Mouse (Mus musculus) heart, embryonic 12.5 days (tissue): ENCODE results near the gene Maml3. TPM values are rescaled to one million over a fixed set of nuclear protein-coding genes. Genes with fewer than 3 reads are reported as not detected.

Experiments
- ATAC-seq: fragments of 200-750 bp; cut with Nextera tagmentation; 2 replicates; pipeline ENCODE4 v1.8.0; 2017; ENCODE audit warnings: moderate TSS enrichment, moderate library complexity; ENCODE audit not compliant: insufficient number of reproducible peaks, low FRiP score
- H3K27ac ChIP-seq: fragments of 300-500 bp; sonication (generic); 2 replicates; pipeline ENCODE4 v1.5.1; 2016; ENCODE audit warnings: mild to moderate bottlenecking, moderate library complexity; ENCODE audit not compliant: poor library complexity, severe bottlenecking
- H3K27me3 ChIP-seq: fragments of 300-500 bp; sonication (generic); replicated peaks from 2 replicates; pipeline ENCODE4 v1.6.1; 2016; ENCODE audit warnings: mild to moderate bottlenecking, moderate library complexity
- H3K36me3 ChIP-seq: fragments of 300-500 bp; sonication (generic); 2 replicates; pipeline ENCODE4 v1.6.1; 2016; ENCODE audit warnings: mild to moderate bottlenecking, moderate library complexity
- H3K4me1 ChIP-seq: fragments of 300-500 bp; sonication (generic); replicated peaks from 2 replicates; pipeline ENCODE4 v1.6.1; 2016; ENCODE audit warnings: mild to moderate bottlenecking
- H3K4me2 ChIP-seq: fragments of 300-500 bp; sonication (generic); 2 replicates; pipeline ENCODE4 v1.6.1; 2016; ENCODE audit warnings: mild to moderate bottlenecking, moderate library complexity
- H3K4me3 ChIP-seq: fragments of 300-500 bp; sonication (generic); 2 replicates; pipeline ENCODE4 v1.5.1; 2016; ENCODE audit warnings: mild to moderate bottlenecking
- H3K9ac ChIP-seq: fragments of 300-500 bp; sonication (generic); 2 replicates; pipeline ENCODE4 v1.6.1; 2016; ENCODE audit warnings: mild to moderate bottlenecking, moderate library complexity
- H3K9me3 ChIP-seq: fragments of 300-500 bp; sonication (generic); replicated peaks from 2 replicates; pipeline ENCODE4 v1.6.1; 2016; ENCODE audit warnings: mild to moderate bottlenecking, moderate library complexity
- WGBS: fragments of 180-500 bp; shearing (Covaris S2); methylation state at CpG from one replicate; pipeline ENCODE4 v1.1.7; 2016; 5-methylcytosine and 5-hydroxymethylcytosine counted together
- polyA plus RNA-seq: library from polyadenylated mRNA; unstranded; fragments of >200 nt; fragmentation: Nextera tagmentation; extraction: Ambion mirVana; gene quantifications from 2 replicates; pipeline ENCODE4 v1.2.1, GENCODE M21; 2016

The Maml3 gene
- polyA plus RNA-seq, 1 experiment from 2014 or later, result 2.6 TPM

GRCm38 (mm10) chr3:51638260-51638659, 466.6 kb downstream of the Maml3 start:
- Histone ChIP-seq H3K9ac (no peak overlapping the region), H3K27ac (no peak overlapping the region), H3K4me2 (no peak overlapping the region), H3K27me3 (no peaks in the 10 kb centered on the region), H3K36me3 (no peaks in the 10 kb centered on the region), H3K4me1 (peaks cover 4% of the 10 kb centered on the region), H3K9me3 (peaks cover 4% of the 10 kb centered on the region; the same call in 1 of the 2 replicates), H3K4me3 (no peak overlapping the region)
- 82% methylated on average over 6 of the region's 6 CpGs for WGBS
- ATAC-seq, result no peak

- Histone ChIP-seq H3K36me3 (no peaks in the 10 kb centered on the region), H3K9me3 (peaks cover 4% of the 10 kb centered on the region; the same call in 1 of the 2 replicates), H3K4me3 (no peak overlapping the region), H3K9ac (no peak overlapping the region), H3K27me3 (no peaks in the 10 kb centered on the region), H3K4me2 (no peak overlapping the region), H3K27ac (no peak overlapping the region), H3K4me1 (0 out of 2 replicates have a peak, but pooled peaks cover under 1% of the 10 kb centered on the region)
- ATAC-seq, result no peak
- 92% methylated on average over 6 of the region's 6 CpGs for WGBS
These were observed 467.6 kb downstream of the Maml3 start for GRCm38 (mm10) chr3:51637326-51637725.

- no peak overlapping the region for H3K4me2 ChIP-seq
- H3K9ac ChIP-seq, result no peak overlapping the region
- ATAC-seq, result peak; percentile 18; the same call in 1 of the 2 replicates
- no peaks in the 10 kb centered on the region for H3K36me3 ChIP-seq
- H3K27me3 ChIP-seq, result no peaks in the 10 kb centered on the region
- 77% methylated on average over 20 of the region's 20 CpGs for WGBS
- H3K4me3 ChIP-seq, result no peak overlapping the region
- H3K27ac ChIP-seq, result no peak overlapping the region
- H3K9me3 ChIP-seq, result peaks cover 6% of the 10 kb centered on the region
- H3K4me1 ChIP-seq, result no peaks in the 10 kb centered on the region
These were observed 468.2 kb downstream of the Maml3 start for GRCm38 (mm10) chr3:51636700-51637099.

GRCm38 (mm10) chr3:51635960-51636359, 468.9 kb downstream of the Maml3 start:
- no peaks in the 10 kb centered on the region for H3K4me1 ChIP-seq
- no peak for ATAC-seq
- no peak overlapping the region for H3K9ac ChIP-seq
- no peaks in the 10 kb centered on the region for H3K36me3 ChIP-seq
- no peaks in the 10 kb centered on the region for H3K27me3 ChIP-seq
- H3K4me2 ChIP-seq, result no peak overlapping the region
- no peak overlapping the region for H3K4me3 ChIP-seq
- 82% methylated on average over 2 of the region's 2 CpGs for WGBS
- H3K27ac ChIP-seq, result no peak overlapping the region
- peaks cover 14% of the 10 kb centered on the region for H3K9me3 ChIP-seq

Other genes starting within 250 kb of the Maml3 start
- 8.8 and 9.6 TPM in 2 replicates for gene Foxo1, start 163.3 kb upstream of the Maml3 start, polyA plus RNA-seq